Mouse (Mus musculus) hindbrain, embryonic 13.5 days (tissue): ENCODE measurements at regions not wholly inside any gene's neighbourhood (a gene's known extent, or its start where the extent isn't known, plus 50 kb on each side); places are given as distances from the start of the nearest gene placed in this dataset.

Source experiments
- ATAC-seq: fragments of 200-750 bp; cut with Nextera tagmentation; 2 replicates; pipeline ENCODE4 v1.8.0; 2017; ENCODE audit warnings: moderate TSS enrichment; ENCODE audit not compliant: low FRiP score
- H3K27ac ChIP-seq: fragments of 300-500 bp; sonication (generic); 2 replicates; pipeline ENCODE4 v1.5.1; 2015; ENCODE audit warnings: inconsistent platforms, mild to moderate bottlenecking, moderate library complexity
- H3K27me3 ChIP-seq: fragments of 300-500 bp; sonication (generic); 2 replicates; pipeline ENCODE4 v1.6.1; 2015; ENCODE audit warnings: mild to moderate bottlenecking, inconsistent platforms
- H3K36me3 ChIP-seq: fragments of 300-500 bp; sonication (generic); 2 replicates; pipeline ENCODE4 v1.6.1; 2015; ENCODE audit warnings: mild to moderate bottlenecking, inconsistent platforms
- H3K4me1 ChIP-seq: fragments of 300-500 bp; sonication (generic); replicated peaks from 2 replicates; pipeline ENCODE4 v1.6.1; 2015; ENCODE audit warnings: inconsistent platforms
- H3K4me2 ChIP-seq: fragments of 300-500 bp; sonication (generic); 2 replicates; pipeline ENCODE4 v1.6.1; 2015; ENCODE audit warnings: inconsistent platforms, mild to moderate bottlenecking, moderate library complexity
- H3K4me3 ChIP-seq: fragments of 300-500 bp; sonication (generic); 2 replicates; pipeline ENCODE4 v1.5.1; 2015; ENCODE audit warnings: mild to moderate bottlenecking, inconsistent platforms
- H3K9ac ChIP-seq: fragments of 300-500 bp; sonication (generic); 2 replicates; pipeline ENCODE4 v1.6.1; 2015; ENCODE audit warnings: mild to moderate bottlenecking, inconsistent platforms
- H3K9me3 ChIP-seq: fragments of 300-500 bp; sonication (generic); 2 replicates; pipeline ENCODE4 v1.6.1; 2016; ENCODE audit warnings: inconsistent platforms
- WGBS: fragments of 180-500 bp; shearing (Covaris S2); methylation state at CpG from one replicate; pipeline ENCODE4 v1.1.7; 2015; 5-methylcytosine and 5-hydroxymethylcytosine counted together

GRCm38 (mm10) chr5:74920939-74921338 lies 123.6 kb downstream of the Chic2 start:
- H3K4me1 ChIP-seq, result no peaks in the 10 kb centered on the region
- H3K4me3 ChIP-seq, result no peak overlapping the region
- peaks cover 4% of the 10 kb centered on the region for H3K9me3 ChIP-seq
- no peak overlapping the region for H3K9ac ChIP-seq
- H3K27me3 ChIP-seq, result no peaks in the 10 kb centered on the region
- WGBS, result 69% methylated on average over 2 of the region's 2 CpGs
- no peak overlapping the region for H3K27ac ChIP-seq
- no peaks in the 10 kb centered on the region for H3K36me3 ChIP-seq
- H3K4me2 ChIP-seq, result no peak overlapping the region
- ATAC-seq, result no peak

GRCm38 (mm10) chr5:74920490-74920889 lies 124.1 kb downstream of the Chic2 start:
- no peak for ATAC-seq
- WGBS, result 39% methylated on average over 5 of the region's 5 CpGs

GRCm38 (mm10) chr5:74905504-74906061 lies 139.0 kb downstream of the Chic2 start:
- 0 out of 2 replicates have a peak, but pooled peaks cover 3% of the 10 kb centered on the region for H3K4me1 ChIP-seq
- H3K9me3 ChIP-seq, result no peaks in the 10 kb centered on the region
- no peaks in the 10 kb centered on the region for H3K36me3 ChIP-seq
- no peak for ATAC-seq
- H3K4me2 ChIP-seq, result no peak overlapping the region
- no peaks in the 10 kb centered on the region for H3K27me3 ChIP-seq
- H3K27ac ChIP-seq, result no peak overlapping the region
- 25% methylated on average over 7 of the region's 7 CpGs for WGBS
- H3K4me3 ChIP-seq, result no peak overlapping the region
- no peak overlapping the region for H3K9ac ChIP-seq

More at GRCm38 (mm10) chr5:74920490-74920889, 124.1 kb downstream of the Chic2 start:
- H3K27ac ChIP-seq, result no peak overlapping the region
- H3K27me3 ChIP-seq, result no peaks in the 10 kb centered on the region
- H3K9ac ChIP-seq, result no peak overlapping the region
- H3K36me3 ChIP-seq, result no peaks in the 10 kb centered on the region
- no peak overlapping the region for H3K4me3 ChIP-seq
- no peak overlapping the region for H3K4me2 ChIP-seq
- peaks cover 6% of the 10 kb centered on the region for H3K9me3 ChIP-seq
- no peaks in the 10 kb centered on the region for H3K4me1 ChIP-seq

GRCm38 (mm10) chr5:74904927-74905503 lies 139.6 kb downstream of the Chic2 start:
- no peak for ATAC-seq
- no peak overlapping the region for H3K4me3 ChIP-seq
- WGBS, result 48% methylated on average over 7 of the region's 7 CpGs

GRCm38 (mm10) chr5:74904327-74904726 lies 140.2 kb downstream of the Chic2 start:
- Histone ChIP-seq H3K4me2 (no peak overlapping the region), H3K9me3 (no peaks in the 10 kb centered on the region), H3K9ac (no peak overlapping the region), H3K4me3 (no peak overlapping the region), H3K4me1 (0 out of 2 replicates have a peak, but pooled peaks cover 3% of the 10 kb centered on the region), H3K27me3 (no peaks in the 10 kb centered on the region), H3K27ac (no peak overlapping the region), H3K36me3 (no peaks in the 10 kb centered on the region)
- 79% methylated on average over 3 of the region's 3 CpGs for WGBS
- ATAC-seq, result no peak

More at GRCm38 (mm10) chr5:74904927-74905503, 139.6 kb downstream of the Chic2 start:
- H3K4me2 ChIP-seq, result no peak overlapping the region
- H3K4me1 ChIP-seq, result 0 out of 2 replicates have a peak, but pooled peaks cover 3% of the 10 kb centered on the region
- H3K36me3 ChIP-seq, result no peaks in the 10 kb centered on the region
- no peaks in the 10 kb centered on the region for H3K9me3 ChIP-seq
- no peaks in the 10 kb centered on the region for H3K27me3 ChIP-seq
- no peak overlapping the region for H3K9ac ChIP-seq
- no peak overlapping the region for H3K27ac ChIP-seq

DNA sequence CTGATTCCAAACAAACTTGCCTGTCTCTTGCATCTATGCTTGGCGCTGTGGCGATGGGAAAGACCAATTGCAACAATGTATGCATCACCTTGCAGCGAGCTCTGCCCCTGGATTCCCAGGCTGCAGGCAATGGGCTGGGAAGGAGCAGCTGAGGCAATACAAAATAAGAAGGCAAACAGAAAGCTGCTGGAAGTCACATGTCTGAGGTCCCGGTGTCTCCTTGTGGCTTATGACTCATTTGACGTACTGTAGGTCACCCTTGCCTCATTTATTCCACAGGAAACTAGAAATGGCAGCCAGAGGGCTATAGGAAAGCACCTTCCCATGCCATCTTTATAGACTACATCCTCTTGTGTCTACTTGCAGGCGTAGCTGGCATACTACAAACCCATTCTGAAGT lies 140.9 kb downstream of the Chic2 start:
- Histone ChIP-seq H3K27ac (no peak overlapping the region), H3K9ac (no peak overlapping the region), H3K9me3 (no peaks in the 10 kb centered on the region), H3K4me1 (0 out of 2 replicates have a peak, but pooled peaks cover 3% of the 10 kb centered on the region), H3K4me3 (no peak overlapping the region), H3K36me3 (no peaks in the 10 kb centered on the region), H3K27me3 (no peaks in the 10 kb centered on the region), H3K4me2 (no peak overlapping the region)
- WGBS, result 91% methylated on average over 6 of the region's 6 CpGs
- no peak for ATAC-seq

DNA sequence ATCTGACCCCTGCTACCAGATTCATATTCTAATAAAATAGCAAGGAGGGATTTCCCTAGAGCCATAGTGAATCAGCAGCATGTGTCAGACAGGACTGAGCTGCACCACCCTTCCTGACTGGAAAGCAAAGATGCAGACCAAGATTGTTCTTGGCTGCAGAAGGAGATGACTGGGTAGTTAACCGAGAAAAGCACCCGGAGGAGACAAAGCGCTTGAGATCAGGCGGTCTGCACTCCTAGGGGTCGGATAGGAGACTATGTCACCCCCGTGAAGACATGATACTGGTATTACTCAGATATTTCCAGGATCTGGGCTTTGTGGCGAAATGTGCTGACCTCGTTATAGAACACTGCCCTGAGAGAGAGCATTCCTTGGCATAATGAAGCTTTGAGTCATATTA lies 147.4 kb downstream of the Chic2 start:
- Histone ChIP-seq H3K4me3 (no peak overlapping the region), H3K4me1 (no peaks in the 10 kb centered on the region), H3K27ac (no peak overlapping the region), H3K4me2 (no peak overlapping the region), H3K9ac (no peak overlapping the region), H3K27me3 (no peaks in the 10 kb centered on the region), H3K36me3 (no peaks in the 10 kb centered on the region), H3K9me3 (no peaks in the 10 kb centered on the region)
- WGBS, result 91% methylated on average over 8 of the region's 8 CpGs
- no peak for ATAC-seq

DNA sequence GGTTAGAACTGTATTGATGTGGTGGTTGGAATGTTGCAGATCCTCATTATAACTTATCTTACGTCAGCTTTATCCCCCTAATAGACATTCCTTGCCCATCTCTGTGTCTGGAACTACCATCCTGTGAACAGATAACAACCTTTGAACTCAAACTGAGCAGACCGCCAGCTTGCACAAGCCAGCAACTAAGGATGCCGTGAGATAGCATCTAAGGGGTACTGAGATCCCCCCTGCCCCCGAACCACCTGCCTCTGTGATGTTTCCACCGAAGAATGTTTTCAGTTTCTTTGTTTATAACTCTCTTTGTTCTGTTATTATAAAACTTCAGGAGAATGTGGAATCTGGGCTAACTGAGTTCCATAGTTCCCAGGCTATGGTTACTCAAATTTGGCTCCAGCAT lies 151.3 kb downstream of the Chic2 start:
- H3K4me3 ChIP-seq, result no peak overlapping the region
- no peaks in the 10 kb centered on the region for H3K27me3 ChIP-seq
- peaks cover 3% of the 10 kb centered on the region; the same call in 1 of the 2 replicates for H3K4me1 ChIP-seq
- H3K27ac ChIP-seq, result no peak overlapping the region
- no peak overlapping the region for H3K4me2 ChIP-seq
- H3K9me3 ChIP-seq, result no peaks in the 10 kb centered on the region
- no peak overlapping the region for H3K9ac ChIP-seq
- ATAC-seq, result no peak
- no peaks in the 10 kb centered on the region for H3K36me3 ChIP-seq
- WGBS, result 74% methylated on average over 5 of the region's 5 CpGs

GRCm38 (mm10) chr5:74891541-74891940 lies 153.0 kb downstream of the Chic2 start:
- no peaks in the 10 kb centered on the region for H3K9me3 ChIP-seq
- no peak overlapping the region for H3K4me2 ChIP-seq
- no peaks in the 10 kb centered on the region for H3K36me3 ChIP-seq
- ATAC-seq, result no peak
- H3K27me3 ChIP-seq, result no peaks in the 10 kb centered on the region
- WGBS, result 32% methylated on average over 3 of the region's 3 CpGs
- no peak overlapping the region for H3K27ac ChIP-seq
- peaks cover 3% of the 10 kb centered on the region; the same call in 1 of the 2 replicates for H3K4me1 ChIP-seq
- H3K4me3 ChIP-seq, result no peak overlapping the region
- no peak overlapping the region; the same call in 1 of the 2 replicates for H3K9ac ChIP-seq

DNA sequence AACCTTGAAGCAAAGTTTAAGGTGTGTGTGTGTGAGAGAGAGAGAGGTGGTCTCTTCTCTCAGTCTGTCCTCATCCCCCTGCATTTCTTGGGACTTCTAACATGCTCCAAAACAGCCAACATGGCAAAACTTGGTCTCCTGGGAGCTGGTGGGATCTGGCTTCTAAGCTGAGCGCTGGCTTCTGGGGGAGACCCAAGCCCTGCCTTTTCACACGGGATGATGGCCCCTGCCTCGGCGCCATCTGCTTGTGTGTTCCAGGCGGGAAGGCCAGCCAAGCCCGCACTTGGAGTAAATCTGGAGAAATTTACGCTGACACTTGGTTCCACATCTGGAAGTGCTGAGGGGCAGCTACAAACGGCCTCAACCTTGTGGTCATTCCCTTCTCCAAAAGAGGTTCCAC lies 155.6 kb downstream of the Chic2 start:
- WGBS, result 90% methylated on average over 8 of the region's 8 CpGs
- H3K4me1 ChIP-seq, result peaks cover 3% of the 10 kb centered on the region; the same call in 1 of the 2 replicates
- H3K9ac ChIP-seq, result no peak overlapping the region
- no peaks in the 10 kb centered on the region for H3K9me3 ChIP-seq
- H3K4me3 ChIP-seq, result no peak overlapping the region
- no peak overlapping the region for H3K4me2 ChIP-seq
- H3K36me3 ChIP-seq, result no peaks in the 10 kb centered on the region
- ATAC-seq, result no peak
- H3K27me3 ChIP-seq, result no peaks in the 10 kb centered on the region
- no peak overlapping the region for H3K27ac ChIP-seq

DNA sequence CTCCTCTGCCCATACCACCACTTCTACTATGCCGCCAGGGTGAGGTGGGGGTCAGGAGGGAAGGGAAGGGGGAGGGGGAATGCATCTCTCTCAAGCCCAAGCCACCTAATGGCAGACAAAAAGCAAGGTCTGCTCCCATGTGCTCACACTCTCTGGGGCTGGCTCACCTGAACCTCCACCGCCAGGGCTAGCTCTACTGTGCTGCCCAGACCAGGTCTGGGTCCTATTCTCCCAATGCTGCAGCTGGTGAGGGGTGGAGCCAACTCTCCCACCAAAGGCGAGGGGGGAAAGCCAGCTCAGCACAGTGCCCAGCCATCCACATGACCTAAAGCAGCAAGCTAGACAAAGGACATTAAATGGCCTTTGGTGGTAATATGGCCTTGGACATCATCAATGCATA lies 158.6 kb downstream of the Chic2 start:
- WGBS, result 89% methylated on average over 3 of the region's 3 CpGs
- Histone ChIP-seq H3K4me3 (no peak overlapping the region), H3K4me2 (no peak overlapping the region), H3K9me3 (no peaks in the 10 kb centered on the region), H3K36me3 (no peaks in the 10 kb centered on the region), H3K4me1 (no peaks in the 10 kb centered on the region; the same call in 1 of the 2 replicates), H3K27ac (no peak overlapping the region), H3K27me3 (no peaks in the 10 kb centered on the region), H3K9ac (no peak overlapping the region)
- ATAC-seq, result no peak

DNA sequence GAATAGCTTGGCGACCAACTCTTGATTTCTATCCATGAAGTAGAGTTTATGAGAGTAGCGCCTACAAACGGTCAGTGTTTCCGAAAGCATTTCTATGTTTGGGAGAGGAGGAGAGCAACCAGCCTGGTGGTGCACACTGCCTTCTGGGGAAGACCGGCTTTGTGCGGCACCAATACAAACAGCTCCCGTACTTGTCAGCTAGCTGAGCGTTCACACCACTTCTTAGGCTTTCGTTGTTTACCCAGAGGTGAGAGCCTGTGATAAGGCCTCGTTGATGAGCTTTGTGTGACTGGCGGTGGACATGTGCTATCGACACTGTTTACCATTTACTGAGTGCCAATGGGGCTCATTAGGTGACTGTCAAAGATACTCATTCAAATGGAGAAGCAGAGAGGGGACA lies 162.0 kb downstream of the Chic2 start:
- ATAC-seq, result no peak

More for the DNA sequence above, 162.0 kb downstream of the Chic2 start:
- H3K9me3 ChIP-seq, result no peaks in the 10 kb centered on the region
- no peak overlapping the region for H3K4me3 ChIP-seq
- H3K27me3 ChIP-seq, result 0 out of 2 replicates have a peak, but pooled peaks cover 3% of the 10 kb centered on the region
- no peak overlapping the region for H3K27ac ChIP-seq
- 86% methylated on average over 12 of the region's 12 CpGs for WGBS
- H3K36me3 ChIP-seq, result no peaks in the 10 kb centered on the region
- H3K4me1 ChIP-seq, result 0 out of 2 replicates have a peak, but pooled peaks cover 9% of the 10 kb centered on the region
- H3K9ac ChIP-seq, result no peak overlapping the region
- no peak overlapping the region for H3K4me2 ChIP-seq
